Mouse (Mus musculus) kidney, adult 18-20 months (tissue): ENCODE measurements around the gene Car5b.
A peak's percentile ranks its signal among the peaks of the same experiment; 100 is the strongest.

Source experiments
- DNase-seq: peaks from one replicate; pipeline ENCODE4 v3.0.0; 2021

The Car5b gene

GRCm38 (mm10) chrX:164027607-164028289 lies at the start of gene Car5b:
Gene Car5b, minus strand, starts transcription at chrX:164027997.
- peak; percentile 95 for DNase-seq

- peak; percentile 92 for DNase-seq
These were observed 48.4 kb upstream of the Car5b start, which contains the start of gene Siah1b for GRCm38 (mm10) chrX:164076040-164076775. Gene Siah1b, minus strand, starts transcription at chrX:164076493.

- DNase-seq = no peak
These were observed 41.2 kb upstream of the Car5b start for GRCm38 (mm10) chrX:164068968-164069367.

- peak; percentile 59 for DNase-seq
These were observed 38.4 kb upstream of the Car5b start for GRCm38 (mm10) chrX:164066185-164066584.

GRCm38 (mm10) chrX:164059070-164059469 lies 31.3 kb upstream of the Car5b start:
- DNase-seq = no peak

GRCm38 (mm10) chrX:164058523-164058922 lies 30.7 kb upstream of the Car5b start:
- no peak for DNase-seq

GRCm38 (mm10) chrX:164055726-164056125 lies 27.9 kb upstream of the Car5b start:
- no peak for DNase-seq

- no peak for DNase-seq
These were observed 18.9 kb upstream of the Car5b start for GRCm38 (mm10) chrX:164046736-164047135.

GRCm38 (mm10) chrX:164042069-164042468 lies 14.3 kb upstream of the Car5b start:
- DNase-seq = no peak

GRCm38 (mm10) chrX:164038882-164039281 lies 11.1 kb upstream of the Car5b start:
- DNase-seq = no peak

GRCm38 (mm10) chrX:164035931-164036330 lies 8.1 kb upstream of the Car5b start:
- peak; percentile 27 for DNase-seq

- no peak for DNase-seq
These were observed 7.6 kb upstream of the Car5b start for GRCm38 (mm10) chrX:164035401-164035800.

GRCm38 (mm10) chrX:164032526-164032925 lies 4.7 kb upstream of the Car5b start:
- DNase-seq = no peak

GRCm38 (mm10) chrX:164015636-164016035 lies 12.2 kb downstream of the Car5b start:
- no peak for DNase-seq

- no peak for DNase-seq
These were observed 12.8 kb downstream of the Car5b start for GRCm38 (mm10) chrX:164014956-164015355.

GRCm38 (mm10) chrX:164013318-164013717 lies 14.5 kb downstream of the Car5b start:
- DNase-seq = no peak

- no peak for DNase-seq
These were observed 23.0 kb downstream of the Car5b start for GRCm38 (mm10) chrX:164004809-164005208.

- no peak for DNase-seq
These were observed 27.9 kb downstream of the Car5b start for GRCm38 (mm10) chrX:163999848-164000247.

- DNase-seq = no peak
These were observed 31.0 kb downstream of the Car5b start for GRCm38 (mm10) chrX:163996754-163997153.

GRCm38 (mm10) chrX:163987718-163988374 lies 40.0 kb downstream of the Car5b start:
- DNase-seq = no peak

GRCm38 (mm10) chrX:163982129-163982528 lies 45.7 kb downstream of the Car5b start:
- DNase-seq = no peak

- DNase-seq = no peak
These were observed 46.3 kb downstream of the Car5b start for GRCm38 (mm10) chrX:163981500-163981899.

- no peak for DNase-seq
These were observed 46.7 kb downstream of the Car5b start for GRCm38 (mm10) chrX:163981092-163981491.

GRCm38 (mm10) chrX:163958467-163958875 lies 69.3 kb downstream of the Car5b start, which contains the start of gene Zrsr2:
Gene Zrsr2, minus strand, starts transcription at chrX:163958661.
- peak; percentile 82 for DNase-seq
